Mouse (Mus musculus): ENCODE measurements at regions not wholly inside any gene's neighbourhood (a gene's known extent, or its start where the extent isn't known, plus 50 kb on each side); places are given as distances from the start of the nearest gene placed in this dataset.

DNA sequence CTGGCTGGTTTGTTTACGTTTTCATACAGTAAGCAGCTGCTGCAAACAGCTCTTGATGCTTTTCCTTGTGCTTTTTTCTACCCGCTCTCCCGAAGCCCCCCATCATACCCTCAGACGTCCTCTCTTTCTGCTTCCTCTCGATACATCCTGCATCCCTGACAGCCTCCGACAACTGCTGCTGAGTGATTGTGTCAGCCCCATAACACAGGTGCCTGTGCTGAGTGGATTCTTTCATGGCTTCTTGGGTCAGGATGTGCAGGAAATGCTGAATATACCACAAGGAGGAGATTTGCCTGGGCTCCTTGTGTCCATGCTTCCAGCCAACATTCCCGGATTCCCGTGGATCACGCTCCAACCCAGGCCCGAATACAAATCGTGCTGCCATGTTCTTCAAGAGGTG, 98.6 kb upstream of the Pgrmc2 start:
- DNase-seq (ENCODE audit: low read depth, low spot score): no peak

DNA sequence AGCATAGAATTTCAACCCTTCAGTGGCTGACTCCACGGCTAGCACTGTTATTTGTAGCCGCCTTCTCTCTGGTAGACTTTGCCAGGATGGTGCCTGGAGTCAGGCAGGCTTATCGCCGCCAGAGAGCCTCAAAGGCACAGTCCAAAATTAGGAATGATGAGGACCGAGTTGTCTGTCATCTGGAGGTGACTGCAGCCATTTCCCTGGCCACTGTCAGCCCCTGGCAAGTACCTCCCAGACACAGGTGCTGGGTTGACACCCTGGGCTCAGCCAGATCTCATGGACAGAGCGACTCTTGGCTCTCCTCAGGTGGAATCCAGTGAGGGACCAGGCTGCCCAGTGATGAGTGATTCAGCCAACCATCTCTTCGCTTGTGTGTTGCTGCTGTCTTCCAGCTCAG, 98.1 kb upstream of the Pgrmc2 start:
- DNase-seq (ENCODE audit: low read depth, low spot score): no peak

DNA sequence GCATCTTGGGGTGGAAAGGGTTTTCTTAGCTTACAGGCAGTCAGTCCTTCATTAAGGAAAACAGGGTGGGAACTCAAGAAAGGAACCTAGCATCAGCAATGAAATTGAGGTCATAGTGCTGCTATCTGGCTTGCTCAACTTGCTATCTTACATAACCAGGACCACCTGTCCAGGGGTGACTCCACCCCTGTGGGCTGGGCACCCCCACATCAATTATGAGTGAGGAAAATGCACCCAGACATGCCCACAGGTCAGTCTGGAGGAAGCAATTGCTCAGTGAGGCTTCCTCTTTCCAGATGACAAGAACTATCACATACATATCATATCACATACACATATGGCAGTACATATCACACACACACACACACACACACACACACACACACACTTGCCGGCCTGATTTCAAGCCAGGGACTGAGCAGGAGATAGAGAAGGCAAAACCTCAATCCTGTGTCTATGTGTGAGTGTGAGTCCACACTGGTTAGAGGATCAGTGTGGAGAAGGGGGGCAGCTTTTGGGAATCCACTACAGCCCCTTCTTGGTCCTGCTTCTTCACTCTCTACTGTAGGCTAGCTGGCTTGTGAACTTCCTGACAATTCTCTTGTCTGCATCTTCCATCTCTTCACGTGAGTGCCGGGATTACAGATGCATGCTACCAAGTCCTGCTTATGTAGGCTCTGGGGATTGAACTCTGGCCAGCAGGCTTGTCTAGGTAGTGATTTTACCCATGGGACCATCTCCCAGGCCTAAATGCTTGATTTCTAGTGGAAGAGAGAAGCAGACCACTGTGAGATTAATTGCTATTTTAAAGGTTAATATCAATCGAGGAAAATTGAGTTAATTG, 96.4 kb upstream of the Pgrmc2 start:
- DNase-seq (ENCODE audit: low read depth, low spot score): no peak

- DNase-seq (ENCODE audit: low read depth, low spot score): no peak
Observed at GRCm38 (mm10) chr3:41177124-41177523, 94.3 kb upstream of the Pgrmc2 start.

DNA sequence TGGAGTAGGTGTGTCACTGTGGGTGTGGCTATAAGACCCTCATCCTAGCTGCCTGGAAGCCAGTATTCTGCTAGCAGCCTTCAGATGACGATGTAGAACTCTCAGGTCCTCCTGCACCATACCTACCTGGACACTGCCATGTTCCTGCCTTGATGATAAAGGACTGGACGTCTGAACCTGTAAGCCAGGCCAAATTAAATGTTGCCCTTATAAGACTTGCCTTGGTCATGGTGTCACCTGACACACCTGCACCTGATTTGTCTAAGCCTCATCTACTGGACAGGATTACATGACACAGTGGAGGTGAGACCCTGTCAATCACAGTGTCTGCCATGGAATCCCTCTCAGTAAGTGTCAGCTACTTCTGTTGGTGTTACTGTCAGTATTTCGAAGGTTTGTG, 92.5 kb upstream of the Pgrmc2 start:
- DNase-seq (ENCODE audit: low read depth, low spot score): no peak

- peak; percentile 29 for DNase-seq (ENCODE audit: low read depth, low spot score)
Observed at GRCm38 (mm10) chr3:41173561-41173960, 90.7 kb upstream of the Pgrmc2 start.

- DNase-seq (ENCODE audit: low read depth, low spot score): no peak
Observed at GRCm38 (mm10) chr3:41172306-41173215, 89.7 kb upstream of the Pgrmc2 start.

DNA sequence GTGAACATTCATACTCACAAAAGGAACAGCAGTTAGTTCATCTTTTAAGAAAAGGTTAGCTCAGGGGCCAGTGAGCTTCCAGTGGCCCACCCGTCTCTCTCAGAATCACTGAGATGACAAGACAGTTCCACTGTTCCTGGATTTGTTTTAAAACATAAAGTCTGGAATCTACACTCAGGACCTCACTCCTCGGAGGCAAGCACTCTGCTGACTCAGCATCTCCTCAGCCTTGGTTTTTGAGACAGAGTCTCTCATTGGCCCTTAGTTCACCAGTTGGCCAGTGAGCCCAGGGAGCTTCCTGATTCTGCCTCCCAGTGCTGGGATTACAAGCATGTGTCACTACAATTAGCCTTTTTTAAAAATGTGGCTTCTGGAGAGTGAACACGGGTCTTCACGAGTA, 88.9 kb upstream of the Pgrmc2 start:
- DNase-seq (ENCODE audit: low read depth, low spot score): no peak

- DNase-seq (ENCODE audit: low read depth, low spot score): no peak
Observed at GRCm38 (mm10) chr3:41171310-41171709, 88.5 kb upstream of the Pgrmc2 start.

DNA sequence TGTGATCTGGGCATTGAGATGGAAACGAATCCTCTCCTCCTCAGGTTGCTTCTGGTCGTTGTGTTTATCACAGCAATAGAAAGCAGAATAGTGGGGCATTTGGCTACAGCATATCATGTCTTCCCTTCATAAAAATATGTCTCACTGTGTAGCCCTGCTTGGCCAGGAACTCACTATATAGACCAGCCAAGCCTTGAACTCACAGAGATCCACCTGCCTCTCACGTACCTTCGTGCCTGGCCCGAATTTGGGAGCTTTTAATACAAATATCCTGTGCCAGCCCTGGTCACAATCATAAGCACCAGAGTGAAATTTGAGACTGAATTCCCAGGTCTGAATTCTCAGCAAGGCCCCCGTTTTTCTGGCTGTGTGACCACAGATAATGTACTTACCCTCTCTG, 87.7 kb upstream of the Pgrmc2 start:
- DNase-seq (ENCODE audit: low read depth, low spot score): no peak

DNA sequence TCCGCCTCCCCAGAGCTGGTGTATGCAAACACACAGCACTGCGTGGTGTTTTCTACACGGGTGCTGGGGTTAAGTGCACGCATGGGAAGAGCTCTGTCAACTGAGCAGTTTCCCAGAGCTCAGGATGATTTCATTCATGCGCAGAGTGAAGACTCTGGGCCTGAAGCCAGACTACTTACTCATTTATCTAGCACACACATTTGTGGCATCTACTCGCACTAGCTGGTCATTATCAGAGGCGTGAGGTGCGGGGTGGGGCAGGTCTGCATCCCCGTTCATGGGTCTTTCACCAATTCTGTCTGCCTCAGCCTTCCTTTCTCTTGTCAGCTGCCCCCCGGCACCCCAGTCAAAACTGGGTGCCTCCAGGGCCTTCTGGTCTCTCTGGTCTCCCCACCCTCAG, 86.6 kb upstream of the Pgrmc2 start:
- no peak for DNase-seq (ENCODE audit: low read depth, low spot score)

- DNase-seq (ENCODE audit: low read depth, low spot score): peak; percentile 62
Observed at GRCm38 (mm10) chr3:41168181-41168967, 85.5 kb upstream of the Pgrmc2 start.

GRCm38 (mm10) chr3:41167476-41167875, 84.6 kb upstream of the Pgrmc2 start:
- DNase-seq (ENCODE audit: low read depth, low spot score): no peak

DNA sequence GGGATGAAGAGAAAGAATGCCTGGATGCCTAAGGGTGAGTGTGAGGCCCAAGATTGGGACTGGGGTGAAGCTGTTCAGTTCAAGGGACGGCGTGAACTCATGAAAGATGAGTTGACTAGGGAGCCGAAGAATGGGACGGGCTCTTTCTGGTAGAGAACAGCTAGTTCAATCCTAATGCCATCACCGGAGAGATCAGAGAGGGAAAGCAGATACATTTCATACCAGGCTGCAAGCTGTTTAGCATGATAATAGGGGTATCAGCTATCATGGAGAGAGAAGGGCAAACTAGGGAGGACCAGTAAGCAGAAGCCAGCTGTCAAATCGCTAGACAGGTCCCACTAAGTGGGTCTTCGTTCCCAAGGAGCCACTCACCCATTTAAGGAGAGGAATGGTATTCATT, 81.9 kb upstream of the Pgrmc2 start:
- no peak for DNase-seq (ENCODE audit: low read depth, low spot score)

DNA sequence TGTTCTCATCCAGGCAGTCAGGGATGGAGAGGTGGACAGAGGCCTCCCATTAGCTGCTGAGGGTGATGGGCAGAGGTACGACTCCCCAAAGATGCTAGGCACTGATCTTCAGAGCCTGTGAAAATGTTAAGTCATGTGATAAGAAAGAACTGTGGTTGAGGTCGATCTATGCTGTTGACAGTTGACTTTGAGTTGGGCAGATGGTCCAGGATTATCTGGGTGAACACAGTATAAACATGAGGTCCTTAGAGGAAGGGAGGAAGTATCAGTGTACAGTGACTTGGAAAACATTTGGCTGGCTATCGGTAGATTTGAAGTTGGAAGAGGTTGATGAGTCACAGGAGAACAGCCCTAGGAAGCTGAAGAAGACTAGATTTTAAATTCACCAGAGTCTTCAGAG, 80.9 kb upstream of the Pgrmc2 start:
- DNase-seq (ENCODE audit: low read depth, low spot score): no peak

DNA sequence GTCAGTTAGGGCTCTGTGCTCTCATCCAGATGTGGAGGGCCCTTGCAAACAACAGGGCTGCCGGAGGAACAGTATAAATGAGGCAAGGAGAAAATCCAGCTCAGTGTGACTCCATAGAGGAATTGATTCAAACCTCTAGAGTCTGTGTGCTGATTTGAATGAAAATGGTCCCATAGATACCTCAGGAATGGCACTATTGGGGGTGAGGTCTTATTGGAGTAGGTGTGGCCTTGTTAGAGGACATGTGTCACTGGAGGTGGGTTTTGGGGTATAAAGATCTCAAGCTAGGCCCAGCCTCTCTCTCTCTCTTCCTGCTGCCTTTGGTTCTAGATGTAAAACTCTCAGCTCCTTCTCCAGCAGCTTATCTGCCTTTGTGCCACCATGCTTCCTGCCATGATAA, 79.7 kb upstream of the Pgrmc2 start:
- no peak for DNase-seq (ENCODE audit: low read depth, low spot score)

- DNase-seq (ENCODE audit: low read depth, low spot score): no peak
Observed at GRCm38 (mm10) chr3:41160648-41161047, 77.8 kb upstream of the Pgrmc2 start.

- DNase-seq (ENCODE audit: low read depth, low spot score): peak; percentile 16
Observed at GRCm38 (mm10) chr3:41158314-41158973, 75.6 kb upstream of the Pgrmc2 start.

- DNase-seq (ENCODE audit: low read depth, low spot score): no peak
Observed at GRCm38 (mm10) chr3:41157428-41157827, 74.6 kb upstream of the Pgrmc2 start.

DNA sequence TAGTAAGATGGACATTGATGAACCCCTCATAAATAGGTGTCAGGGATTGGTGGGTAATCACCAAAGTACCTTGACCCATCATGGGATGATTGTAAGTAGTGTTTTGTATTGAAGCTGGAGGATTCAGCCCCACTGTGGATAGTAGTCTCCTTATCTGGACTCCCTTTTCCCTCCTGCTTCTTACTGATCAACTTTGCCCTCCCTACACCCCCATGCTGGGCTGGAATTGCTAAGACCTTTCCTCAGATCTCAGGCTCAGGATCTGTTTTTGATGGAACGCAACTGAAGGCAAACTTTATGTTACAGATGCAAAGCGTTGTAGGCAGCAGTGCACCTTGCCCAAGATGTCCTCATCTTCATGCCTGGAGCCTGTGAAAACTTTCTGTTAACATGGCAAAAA, 73.7 kb upstream of the Pgrmc2 start:
- DNase-seq (ENCODE audit: low read depth, low spot score): no peak

DNA sequence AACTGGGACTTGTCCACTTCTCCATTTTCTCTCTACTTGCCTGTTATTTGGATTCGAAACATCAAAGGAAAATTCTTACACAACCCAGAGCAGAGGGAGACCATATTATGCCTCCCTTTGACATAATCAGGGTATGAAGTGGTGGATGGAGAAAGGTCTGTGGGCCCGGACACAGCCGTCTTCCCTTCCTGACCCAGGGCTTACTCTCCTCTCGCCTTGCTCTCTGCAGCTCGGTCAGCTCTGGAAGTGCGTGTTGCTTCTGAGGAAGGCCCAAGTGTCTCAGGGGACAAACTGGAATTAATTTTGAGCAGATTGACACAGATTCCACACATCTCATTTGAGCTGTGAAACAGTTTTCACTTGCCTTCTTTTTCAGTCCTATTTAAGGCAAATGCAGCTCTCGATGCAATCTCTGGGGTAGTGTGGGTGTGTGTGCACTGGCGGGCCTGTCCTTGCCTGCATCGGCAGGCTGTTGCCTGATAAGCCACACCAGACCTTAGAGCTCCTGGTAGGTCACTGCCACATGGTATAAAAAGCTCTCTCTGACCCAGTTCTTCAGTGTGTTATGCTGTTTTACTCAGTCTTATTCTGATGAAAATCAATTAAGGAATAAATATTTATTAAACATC, 72.4 kb upstream of the Pgrmc2 start:
- no peak for DNase-seq (ENCODE audit: low read depth, low spot score)
